Mouse (Mus musculus): Measurements from ENCODE around the gene Nt5dc3. TPM values are rescaled to one million over a fixed set of nuclear protein-coding genes. Genes with fewer than 3 reads are reported as not detected.
A peak's percentile ranks its signal among the peaks of the same experiment; 100 is the strongest.

The Nt5dc3 gene
- total and polyA plus RNA-seq, 3 experiments, result 4.6 to 15.9 (median 6.5) TPM

GRCm38 (mm10) chr10:86779816-86780500, 1.2 kb downstream of the Nt5dc3 start:
- dilution Hi-C loops (cut with MboI; ENCODE audit: extremely low pct_ligation_motif_present, extremely low pct_unique_long_range_greater_than_20kb, low sequenced_read_pairs), result no loop called here
- Histone ChIP-seq H3K4me1 (ENCODE audit: control insufficient read depth in 1 of 2, insufficient read depth in 2 of 2) (peaks cover 5 to 39% of the 10 kb centered on the region in 2 experiments; a peak in 3 of 4 replicates), H3K27me3 (replicated peaks) (no peaks in the 10 kb centered on the region)

GRCm38 (mm10) chr10:86781641-86782040, 2.8 kb downstream of the Nt5dc3 start:
- Histone ChIP-seq H3K79me2 (replicated peaks; ENCODE audit: control insufficient read depth, extremely low read depth, insufficient read depth, poor library complexity, severe bottlenecking) (peaks cover 32% of the 10 kb centered on the region), H3K9ac (ENCODE audit: insufficient read depth, low read depth) (no peak overlapping the region), H3K27me3 (replicated peaks) (no peaks in the 10 kb centered on the region), H3K4me2 (ENCODE audit: insufficient read depth, low read depth, poor library complexity, severe bottlenecking) (no peak overlapping the region), H3K4me3 (replicated peaks in 1 of 3; ENCODE audit: low read depth in 2 of 3, low read length in 2 of 3, poor library complexity in 1 of 3) (no peak overlapping the region), H3K9me3 (replicated peaks; ENCODE audit: low read length) (no peaks in the 10 kb centered on the region), H3K36me3 (replicated peaks in 1 of 2; ENCODE audit: control insufficient read depth in 1 of 2, insufficient read depth in 1 of 2, low read length in 1 of 2) (peaks cover 0 to 2% of the 10 kb centered on the region in 2 experiments), H3K4me1 (ENCODE audit: control insufficient read depth in 1 of 2, insufficient read depth in 2 of 2) (peaks cover 5 to 54% of the 10 kb centered on the region in 2 experiments; a peak in 3 of 4 replicates), H3K27ac (ENCODE audit: insufficient read depth, low read depth) (no peak overlapping the region)
- DNase-seq (ENCODE audit: extremely low read depth), result no peak
- dilution Hi-C loops (cut with MboI; ENCODE audit: extremely low pct_ligation_motif_present, extremely low pct_unique_long_range_greater_than_20kb, low sequenced_read_pairs), result no loop called here
- no peak for TF ChIP-seq USF1 (IDR thresholded peaks at IDR 0.05; ENCODE audit: low read depth, low read length)
- TF ChIP-seq ETS1 (conservative IDR thresholded peaks at IDR 0.05; ENCODE audit: low read depth, low read length), result no peak
- no peak for TF ChIP-seq GABPA (IDR thresholded peaks at IDR 0.05; ENCODE audit: insufficient replicate concordance, low read depth, low read length)
- no peak for TF ChIP-seq SIN3A (IDR thresholded peaks at IDR 0.05; ENCODE audit: low read length)
- no peak for TF ChIP-seq HCFC1 (IDR thresholded peaks at IDR 0.05; ENCODE audit: low read depth, low read length)
- no peak for TF ChIP-seq MAZ (IDR thresholded peaks at IDR 0.05; ENCODE audit: low read depth, low read length)
- TF ChIP-seq POLR2AphosphoS2 (IDR thresholded peaks at IDR 0.05; ENCODE audit: low read depth, low read length), result no peak
- TF ChIP-seq PAX5 (IDR thresholded peaks at IDR 0.05; ENCODE audit: low read length), result no peak
- in situ Hi-C loops (cut with MboI; ENCODE audit: low pct_ligation_motif_present, low pct_unique_long_range_greater_than_20kb, low sequenced_read_pairs), result no loop called here

More at GRCm38 (mm10) chr10:86779816-86780500, 1.2 kb downstream of the Nt5dc3 start:
- TF ChIP-seq BHLHE40 (IDR thresholded peaks at IDR 0.05; ENCODE audit: low read depth, low read length) (no peak), RCOR1 (conservative IDR thresholded peaks at IDR 0.05; ENCODE audit: low read depth, low read length) (no peak), GABPA (IDR thresholded peaks at IDR 0.05; ENCODE audit: insufficient replicate concordance, low read depth, low read length) (no peak), SIN3A (IDR thresholded peaks at IDR 0.05; ENCODE audit: low read length) (peak; percentile 52; the same call in 1 of the 2 replicates), MXI1 (IDR thresholded peaks at IDR 0.05; ENCODE audit: low read depth, low read length) (0 out of 2 replicates have a peak, but pooled peaks have one; percentile 2), USF2 (conservative IDR thresholded peaks at IDR 0.05; ENCODE audit: low read depth, low read length) (no peak), IRF4 (IDR thresholded peaks at IDR 0.05; ENCODE audit: low read depth, low read length) (0 out of 2 replicates have a peak, but pooled peaks have one; percentile 19)
- peaks cover 26% of the 10 kb centered on the region for H3K79me2 ChIP-seq (replicated peaks; ENCODE audit: control insufficient read depth, extremely low read depth, insufficient read depth, poor library complexity, severe bottlenecking)
- H3K36me3 ChIP-seq (replicated peaks in 1 of 2; ENCODE audit: control insufficient read depth in 1 of 2, insufficient read depth in 1 of 2, low read length in 1 of 2), result peaks cover 0 to 5% of the 10 kb centered on the region in 2 experiments
- in situ Hi-C loops (cut with MboI; ENCODE audit: low pct_ligation_motif_present, low pct_unique_long_range_greater_than_20kb, low sequenced_read_pairs), result no loop called here
- peak overlapping the region; percentile 59 for H3K9ac ChIP-seq (ENCODE audit: insufficient read depth, low read depth)
- no peak overlapping the region for H3K27ac ChIP-seq (ENCODE audit: insufficient read depth, low read depth)
- peak overlapping the region; percentile 59 to 76 (median 68) for H3K4me3 ChIP-seq (replicated peaks in 1 of 3; ENCODE audit: low read depth in 2 of 3, low read length in 2 of 3, poor library complexity in 1 of 3)
- H3K9me3 ChIP-seq (replicated peaks; ENCODE audit: low read length), result no peaks in the 10 kb centered on the region
- no peak for DNase-seq (ENCODE audit: extremely low read depth)
- peak overlapping the region; percentile 32 for H3K4me2 ChIP-seq (ENCODE audit: insufficient read depth, low read depth, poor library complexity, severe bottlenecking)
